Mouse (Mus musculus) hindbrain, embryonic 14.5 days (tissue): Measurements from ENCODE around the gene Dusp7. TPM values are rescaled to one million over a fixed set of nuclear protein-coding genes. Genes with fewer than 3 reads are reported as not detected.

Experiments
- ATAC-seq: fragments of 200-750 bp; cut with Nextera tagmentation; 2 replicates; pipeline ENCODE4 v1.8.0; 2017; ENCODE audit warnings: moderate number of reproducible peaks, mild to moderate bottlenecking, moderate TSS enrichment, moderate library complexity; ENCODE audit not compliant: low FRiP score
- DNase-seq: peaks from one replicate; pipeline ENCODE4 v3.0.0-alpha.2; 2015; ENCODE audit warnings: low spot score
- H3K27ac ChIP-seq: fragments of 300-500 bp; sonication (generic); 2 replicates; pipeline ENCODE4 v1.5.1; 2014; ENCODE audit warnings: mild to moderate bottlenecking, moderate library complexity
- H3K27me3 ChIP-seq: fragments of 300-500 bp; sonication (generic); 2 replicates; pipeline ENCODE4 v1.6.1; 2014; ENCODE audit warnings: mild to moderate bottlenecking, low read length, mixed read lengths; ENCODE audit not compliant: control insufficient read depth, insufficient read depth
- H3K36me3 ChIP-seq: fragments of 300-500 bp; sonication (generic); replicated peaks from 2 replicates; pipeline ENCODE4 v1.6.1; 2014; ENCODE audit not compliant: control insufficient read depth, insufficient read depth
- H3K4me1 ChIP-seq: fragments of 300-500 bp; sonication (generic); replicated peaks from 2 replicates; pipeline ENCODE4 v1.6.1; 2014; ENCODE audit warnings: antibody characterized with exemption, low read length, mixed read lengths; ENCODE audit not compliant: control insufficient read depth, insufficient read depth
- H3K4me2 ChIP-seq: fragments of 300-500 bp; sonication (generic); replicated peaks from 2 replicates; pipeline ENCODE4 v1.6.1; 2014; ENCODE audit warnings: mild to moderate bottlenecking, moderate library complexity
- H3K4me3 ChIP-seq: fragments of 300-500 bp; sonication (generic); replicated peaks from 2 replicates; pipeline ENCODE4 v1.5.1; 2014; ENCODE audit warnings: mild to moderate bottlenecking, low read length
- H3K9ac ChIP-seq: fragments of 300-500 bp; sonication (generic); 2 replicates; pipeline ENCODE4 v1.6.1; 2014
- H3K9me3 ChIP-seq: fragments of 300-500 bp; sonication (generic); 2 replicates; pipeline ENCODE4 v1.6.1; 2016; ENCODE audit warnings: low read length; ENCODE audit not compliant: control insufficient read depth
- WGBS: fragments of 180-500 bp; shearing (Covaris S2); extraction: QIAGEN DNeasy Blood & Tissue Kit; methylation state at CpG from one replicate; pipeline ENCODE4 v1.1.7; 2014; 5-methylcytosine and 5-hydroxymethylcytosine counted together
- polyA plus RNA-seq: library from polyadenylated mRNA; unstranded; fragments of >200 nt; fragmentation: Nextera tagmentation; extraction: Ambion mirVana; gene quantifications from 2 replicates; pipeline ENCODE4 v1.2.1, GENCODE M21; 2014

The Dusp7 gene
- polyA plus RNA-seq, 1 experiment from 2014 or later, result 17.9 TPM

GRCm38 (mm10) chr9:106338462-106339172, 29.8 kb upstream of the Dusp7 start:
- Histone ChIP-seq H3K9ac (peak overlapping the region; percentile 20; the same call in 1 of the 2 replicates), H3K27ac (peak overlapping the region; percentile 63), H3K4me2 (no peak overlapping the region; the same call in 1 of the 2 replicates), H3K27me3 (no peaks in the 10 kb centered on the region), H3K36me3 (no peaks in the 10 kb centered on the region), H3K4me3 (no peak overlapping the region), H3K4me1 (peaks cover 21% of the 10 kb centered on the region), H3K9me3 (no peaks in the 10 kb centered on the region)
- WGBS, result 5% methylated on average over 10 of the region's 10 CpGs
- DNase-seq, result peak; percentile 56
- peak; percentile 51 for ATAC-seq

- Histone ChIP-seq H3K9me3 (no peaks in the 10 kb centered on the region), H3K4me3 (no peak overlapping the region), H3K36me3 (no peaks in the 10 kb centered on the region), H3K27me3 (no peaks in the 10 kb centered on the region), H3K27ac (peak overlapping the region; percentile 63), H3K4me1 (peaks cover 21% of the 10 kb centered on the region), H3K9ac (peak overlapping the region; percentile 20; the same call in 1 of the 2 replicates), H3K4me2 (no peak overlapping the region)
- 36% methylated on average over 6 of the region's 6 CpGs for WGBS
- DNase-seq, result no peak
- peak; percentile 15; the same call in 1 of the 2 replicates for ATAC-seq
These were observed 29.3 kb upstream of the Dusp7 start for GRCm38 (mm10) chr9:106339173-106339558.

- Histone ChIP-seq H3K36me3 (no peaks in the 10 kb centered on the region), H3K27ac (no peak overlapping the region), H3K4me1 (peaks cover 21% of the 10 kb centered on the region), H3K4me3 (no peak overlapping the region), H3K27me3 (no peaks in the 10 kb centered on the region), H3K4me2 (no peak overlapping the region), H3K9ac (no peak overlapping the region), H3K9me3 (no peaks in the 10 kb centered on the region)
- ATAC-seq, result no peak
- WGBS, result 88% methylated on average over 4 of the region's 4 CpGs
- DNase-seq, result no peak
These were observed 28.7 kb upstream of the Dusp7 start for GRCm38 (mm10) chr9:106339730-106340129.

- Histone ChIP-seq H3K9ac (no peak overlapping the region), H3K4me2 (no peak overlapping the region), H3K36me3 (no peaks in the 10 kb centered on the region), H3K4me1 (peaks cover 27% of the 10 kb centered on the region), H3K27ac (no peak overlapping the region), H3K27me3 (no peaks in the 10 kb centered on the region), H3K9me3 (no peaks in the 10 kb centered on the region), H3K4me3 (no peak overlapping the region)
- DNase-seq, result no peak
- ATAC-seq, result no peak
- WGBS, result 79% methylated on average over 13 of the region's 13 CpGs
These were observed 27.7 kb upstream of the Dusp7 start for GRCm38 (mm10) chr9:106340501-106341312.

- Histone ChIP-seq H3K4me2 (no peak overlapping the region), H3K36me3 (no peaks in the 10 kb centered on the region), H3K27ac (no peak overlapping the region), H3K9ac (no peak overlapping the region), H3K27me3 (no peaks in the 10 kb centered on the region), H3K4me3 (no peak overlapping the region), H3K9me3 (no peaks in the 10 kb centered on the region), H3K4me1 (peaks cover 27% of the 10 kb centered on the region)
- WGBS, result 65% methylated on average over 3 of the region's 3 CpGs
- DNase-seq (no peak), ATAC-seq (no peak)
These were observed 27.1 kb upstream of the Dusp7 start for GRCm38 (mm10) chr9:106341313-106341686.

GRCm38 (mm10) chr9:106342573-106342972, 25.9 kb upstream of the Dusp7 start:
- Histone ChIP-seq H3K36me3 (no peaks in the 10 kb centered on the region), H3K4me2 (no peak overlapping the region), H3K9me3 (no peaks in the 10 kb centered on the region), H3K27me3 (no peaks in the 10 kb centered on the region), H3K4me1 (peaks cover 23% of the 10 kb centered on the region), H3K27ac (no peak overlapping the region), H3K9ac (no peak overlapping the region), H3K4me3 (no peak overlapping the region)
- WGBS, result 87% methylated on average over 9 of the region's 9 CpGs
- DNase-seq, result no peak
- ATAC-seq, result no peak

- no peak for ATAC-seq
- H3K27me3 ChIP-seq, result no peaks in the 10 kb centered on the region
These were observed 23.3 kb upstream of the Dusp7 start for GRCm38 (mm10) chr9:106345167-106345566.

GRCm38 (mm10) chr9:106345630-106346029, 22.8 kb upstream of the Dusp7 start:
- H3K4me2 ChIP-seq, result no peak overlapping the region
- WGBS, result 55% methylated on average over 6 of the region's 6 CpGs
- no peak overlapping the region for H3K9ac ChIP-seq
- H3K4me1 ChIP-seq, result peaks cover 6% of the 10 kb centered on the region; the same call in 1 of the 2 replicates
- no peaks in the 10 kb centered on the region for H3K27me3 ChIP-seq
- H3K27ac ChIP-seq, result no peak overlapping the region
- H3K36me3 ChIP-seq, result no peaks in the 10 kb centered on the region
- no peaks in the 10 kb centered on the region for H3K9me3 ChIP-seq
- ATAC-seq (no peak), DNase-seq (no peak)
- H3K4me3 ChIP-seq, result no peak overlapping the region

More at GRCm38 (mm10) chr9:106345167-106345566, 23.3 kb upstream of the Dusp7 start:
- H3K4me3 ChIP-seq, result no peak overlapping the region
- peaks cover 6% of the 10 kb centered on the region; the same call in 1 of the 2 replicates for H3K4me1 ChIP-seq
- H3K9me3 ChIP-seq, result no peaks in the 10 kb centered on the region
- no peaks in the 10 kb centered on the region for H3K36me3 ChIP-seq
- no peak overlapping the region for H3K9ac ChIP-seq
- H3K4me2 ChIP-seq, result no peak overlapping the region
- WGBS, result 51% methylated on average over 6 of the region's 6 CpGs
- no peak for DNase-seq
- no peak overlapping the region for H3K27ac ChIP-seq

- H3K4me1 ChIP-seq, result peaks cover 6% of the 10 kb centered on the region; the same call in 1 of the 2 replicates
These were observed 20.2 kb upstream of the Dusp7 start for GRCm38 (mm10) chr9:106348281-106348680.

More at GRCm38 (mm10) chr9:106348281-106348680, 20.2 kb upstream of the Dusp7 start:
- DNase-seq (no peak), ATAC-seq (no peak)
- WGBS, result 74% methylated on average over 10 of the region's 10 CpGs
- no peaks in the 10 kb centered on the region for H3K27me3 ChIP-seq
- no peak overlapping the region for H3K4me3 ChIP-seq
- H3K9me3 ChIP-seq, result no peaks in the 10 kb centered on the region
- H3K4me2 ChIP-seq, result no peak overlapping the region
- H3K9ac ChIP-seq, result no peak overlapping the region
- no peaks in the 10 kb centered on the region for H3K36me3 ChIP-seq
- no peak overlapping the region for H3K27ac ChIP-seq
